Mouse (Mus musculus) limb, embryonic 13.5 days (tissue): Measurements from ENCODE around the gene Igdcc4. TPM values are rescaled to one million over a fixed set of nuclear protein-coding genes. Genes with fewer than 3 reads are reported as not detected.

ENCODE experiments used
- ATAC-seq: fragments of 200-750 bp; cut with Nextera tagmentation; 2 replicates; pipeline ENCODE4 v1.8.0; 2017; ENCODE audit warnings: low read depth, moderate number of reproducible peaks, moderate TSS enrichment; ENCODE audit not compliant: low FRiP score
- H3K27ac ChIP-seq: fragments of 300-500 bp; sonication (generic); 2 replicates; pipeline ENCODE4 v1.5.1; 2015; ENCODE audit warnings: inconsistent platforms, mild to moderate bottlenecking, moderate library complexity
- H3K27me3 ChIP-seq: fragments of 300-500 bp; sonication (generic); 2 replicates; pipeline ENCODE4 v1.6.1; 2015; ENCODE audit warnings: mild to moderate bottlenecking, inconsistent platforms
- H3K36me3 ChIP-seq: fragments of 300-500 bp; sonication (generic); 2 replicates; pipeline ENCODE4 v1.6.1; 2015; ENCODE audit warnings: inconsistent platforms, mild to moderate bottlenecking, moderate library complexity
- H3K4me1 ChIP-seq: fragments of 300-500 bp; sonication (generic); 2 replicates; pipeline ENCODE4 v1.6.1; 2015; ENCODE audit warnings: inconsistent platforms
- H3K4me2 ChIP-seq: fragments of 300-500 bp; sonication (generic); replicated peaks from 2 replicates; pipeline ENCODE4 v1.6.1; 2015; ENCODE audit warnings: inconsistent platforms, mild to moderate bottlenecking, moderate library complexity
- H3K4me3 ChIP-seq: fragments of 300-500 bp; sonication (generic); 2 replicates; pipeline ENCODE4 v1.5.1; 2015; ENCODE audit warnings: moderate library complexity, mild to moderate bottlenecking, inconsistent platforms
- H3K9ac ChIP-seq: fragments of 300-500 bp; sonication (generic); 2 replicates; pipeline ENCODE4 v1.6.1; 2015; ENCODE audit warnings: mild to moderate bottlenecking, inconsistent platforms
- H3K9me3 ChIP-seq: fragments of 300-500 bp; sonication (generic); 2 replicates; pipeline ENCODE4 v1.6.1; 2016; ENCODE audit warnings: inconsistent platforms
- WGBS: fragments of 180-500 bp; shearing (Covaris S2); methylation state at CpG from one replicate; pipeline ENCODE4 v1.1.7; 2015; 5-methylcytosine and 5-hydroxymethylcytosine counted together
- polyA plus RNA-seq: library from polyadenylated mRNA; unstranded; fragments of >200 nt; fragmentation: Nextera tagmentation; extraction: Ambion mirVana; gene quantifications from 2 replicates; pipeline ENCODE4 v1.2.1, GENCODE M21; 2015

Gene Igdcc4
- polyA plus RNA-seq, 1 experiment from 2014 or later, result 27.6 TPM

DNA sequence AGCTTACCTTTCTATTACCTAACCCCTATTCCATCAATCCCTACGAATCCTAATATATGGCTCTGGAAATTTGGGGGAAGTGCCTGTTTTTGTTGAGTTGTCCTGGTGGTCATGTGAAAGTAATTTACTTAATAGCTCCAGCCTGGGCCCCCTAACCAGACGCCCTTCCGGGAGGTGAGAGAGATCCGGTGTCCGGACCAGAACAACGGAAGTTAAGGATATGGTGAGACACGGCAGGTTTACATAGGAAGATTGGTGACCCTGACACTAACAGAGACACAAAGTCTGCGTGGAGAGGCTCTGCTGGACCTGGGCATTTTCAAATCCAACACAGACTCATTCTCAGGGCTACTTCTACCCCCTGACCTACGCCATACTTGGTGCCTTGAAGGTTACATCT is 65.1 kb downstream of the Igdcc4 start:
- peaks cover 42% of the 10 kb centered on the region for H3K4me1 ChIP-seq
- no peak overlapping the region for H3K4me2 ChIP-seq
- no peaks in the 10 kb centered on the region for H3K36me3 ChIP-seq
- ATAC-seq, result no peak
- no peak overlapping the region for H3K27ac ChIP-seq
- no peak overlapping the region for H3K4me3 ChIP-seq
- H3K9ac ChIP-seq, result no peak overlapping the region
- H3K27me3 ChIP-seq, result peaks cover 92% of the 10 kb centered on the region
- no peaks in the 10 kb centered on the region; the same call in 1 of the 2 replicates for H3K9me3 ChIP-seq
- WGBS, result 18% methylated on average over 9 of the region's 9 CpGs

DNA sequence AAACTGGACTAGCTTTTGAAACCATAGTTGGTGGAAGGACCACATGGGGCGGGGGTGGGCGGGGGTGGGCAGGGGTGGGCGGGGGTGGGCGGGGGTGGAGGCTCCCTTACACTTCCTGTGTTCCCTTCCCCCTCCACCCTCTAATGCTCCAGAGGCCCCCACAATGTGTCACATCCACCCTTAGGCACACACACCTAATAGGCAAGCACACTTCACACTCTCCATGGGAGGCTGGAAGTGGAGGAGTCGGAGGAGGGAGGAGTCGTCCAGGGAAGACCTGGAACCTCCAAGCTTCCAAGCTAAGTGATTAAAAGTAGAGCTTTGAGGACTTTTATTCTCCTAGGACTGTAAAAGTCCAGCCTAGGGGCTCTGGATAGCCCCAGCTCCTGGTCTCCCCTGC is 67.2 kb downstream of the Igdcc4 start:
- ATAC-seq, result no peak
- H3K9me3 ChIP-seq, result no peaks in the 10 kb centered on the region; the same call in 1 of the 2 replicates
- no peak overlapping the region for H3K27ac ChIP-seq
- H3K9ac ChIP-seq, result no peak overlapping the region
- 21% methylated on average over 6 of the region's 6 CpGs for WGBS
- no peak overlapping the region for H3K4me3 ChIP-seq
- no peaks in the 10 kb centered on the region for H3K36me3 ChIP-seq
- peaks cover 27% of the 10 kb centered on the region for H3K4me1 ChIP-seq
- no peak overlapping the region for H3K4me2 ChIP-seq
- H3K27me3 ChIP-seq, result peaks cover 90% of the 10 kb centered on the region

DNA sequence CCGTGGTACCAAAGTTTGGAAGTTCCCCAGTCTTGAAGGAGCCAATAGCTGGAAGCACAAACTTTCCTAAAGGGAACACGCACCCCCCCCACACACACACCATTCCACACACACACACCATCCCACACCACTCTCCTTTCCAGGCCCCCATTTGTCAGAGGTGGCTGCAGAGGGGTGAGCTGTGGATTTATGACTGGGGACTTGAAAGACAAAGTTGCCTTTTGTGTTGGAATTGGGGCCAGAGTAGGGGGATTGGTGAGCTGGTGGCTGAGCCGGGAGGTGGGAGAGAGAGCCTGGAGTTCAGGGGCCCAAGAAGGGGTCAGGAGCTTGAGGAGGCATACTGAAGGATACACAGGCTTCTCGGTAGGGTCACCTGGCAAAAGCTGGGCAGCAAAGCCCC is 67.7 kb downstream of the Igdcc4 start:
- Histone ChIP-seq H3K9me3 (no peaks in the 10 kb centered on the region; the same call in 1 of the 2 replicates), H3K27me3 (peaks cover 90% of the 10 kb centered on the region), H3K4me3 (no peak overlapping the region), H3K27ac (no peak overlapping the region), H3K9ac (no peak overlapping the region), H3K36me3 (no peaks in the 10 kb centered on the region), H3K4me2 (no peak overlapping the region), H3K4me1 (peaks cover 27% of the 10 kb centered on the region)
- WGBS, result 7% methylated on average over 4 of the region's 4 CpGs
- ATAC-seq, result no peak

DNA sequence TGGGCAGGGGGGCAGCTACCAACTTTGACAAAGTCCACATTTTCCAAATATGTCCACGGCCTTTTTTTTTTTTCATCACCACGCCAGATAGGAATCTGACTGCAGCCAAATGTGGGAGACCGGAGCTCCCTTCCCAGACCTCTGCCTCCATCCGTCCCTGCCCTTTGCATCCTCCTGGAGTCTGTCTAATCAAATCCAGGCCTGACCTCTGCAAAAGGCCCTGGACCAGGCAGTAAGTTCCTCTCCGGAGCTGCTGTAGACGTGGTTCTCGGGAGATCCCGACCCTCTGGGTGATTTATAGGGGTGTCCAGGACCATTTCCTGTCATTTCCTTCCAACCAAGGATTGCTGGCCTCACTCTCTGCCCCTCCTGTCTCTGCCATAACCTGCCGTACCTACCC is 71.4 kb downstream of the Igdcc4 start:
- H3K36me3 ChIP-seq, result no peaks in the 10 kb centered on the region
- H3K9me3 ChIP-seq, result no peaks in the 10 kb centered on the region
- H3K4me2 ChIP-seq, result no peak overlapping the region
- no peak overlapping the region for H3K27ac ChIP-seq
- ATAC-seq, result no peak
- H3K4me1 ChIP-seq, result peaks cover 36% of the 10 kb centered on the region
- no peak overlapping the region for H3K4me3 ChIP-seq
- no peak overlapping the region for H3K9ac ChIP-seq
- peaks cover 86% of the 10 kb centered on the region for H3K27me3 ChIP-seq
- WGBS, result 13% methylated on average over 9 of the region's 9 CpGs

GRCm38 (mm10) chr9:65175234-65175938 is 74.1 kb downstream of the Igdcc4 start:
- Histone ChIP-seq H3K36me3 (no peaks in the 10 kb centered on the region), H3K4me1 (peaks cover 45% of the 10 kb centered on the region), H3K27ac (no peak overlapping the region), H3K9me3 (no peaks in the 10 kb centered on the region), H3K4me2 (no peak overlapping the region), H3K4me3 (no peak overlapping the region), H3K9ac (no peak overlapping the region), H3K27me3 (peaks cover 92% of the 10 kb centered on the region)
- no peak for ATAC-seq
- 25% methylated on average over 5 of the region's 5 CpGs for WGBS

DNA sequence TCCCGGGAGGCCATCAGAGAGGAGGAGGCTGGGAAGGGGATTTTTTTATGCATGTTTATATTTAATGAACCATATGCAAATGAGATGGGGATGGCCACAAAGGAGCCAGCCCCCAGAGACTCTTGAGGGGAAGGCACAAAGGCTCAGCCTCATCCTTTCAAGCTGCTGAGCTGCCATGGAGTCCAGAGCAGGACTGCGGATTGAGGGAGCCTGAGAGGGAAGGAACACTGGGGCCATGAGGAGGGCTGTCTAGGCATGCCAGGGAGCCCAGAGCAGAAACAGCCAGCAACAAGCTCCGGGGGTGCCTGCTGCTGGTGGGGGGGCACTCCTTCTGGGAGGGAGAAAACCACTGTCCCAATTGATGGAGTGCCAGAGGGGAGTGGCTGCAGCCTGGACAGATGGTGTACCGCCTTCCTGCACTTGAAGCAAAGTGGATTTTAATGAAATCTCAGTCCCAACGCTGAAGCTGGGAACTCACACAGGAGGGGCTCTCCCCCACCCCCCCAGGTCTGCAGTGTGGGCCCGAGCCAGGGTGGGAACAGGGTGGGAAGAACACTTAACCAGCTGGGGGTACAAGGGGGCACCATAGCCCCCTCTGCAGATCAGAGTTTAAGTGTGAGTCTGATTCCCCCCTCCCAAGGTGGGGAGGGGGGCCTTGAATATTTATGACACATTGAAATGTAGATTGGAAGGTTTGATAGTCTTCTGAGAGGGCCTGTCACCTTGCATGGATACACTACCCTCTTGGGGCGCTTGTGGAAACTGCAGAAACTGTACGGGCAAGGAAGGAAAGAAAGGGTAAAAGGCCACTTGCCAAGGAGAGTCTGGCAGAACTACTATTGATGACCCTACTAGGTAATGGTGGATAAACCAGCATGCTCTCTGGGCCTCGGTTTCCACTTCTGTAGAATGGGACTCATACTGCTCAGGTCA is 74.9 kb downstream of the Igdcc4 start:
- 30% methylated on average over 9 of the region's 9 CpGs for WGBS
- H3K9ac ChIP-seq, result 0 out of 2 replicates have a peak overlapping the region, but pooled peaks have one; percentile 8
- H3K4me2 ChIP-seq, result no peak overlapping the region
- no peak for ATAC-seq
- H3K4me3 ChIP-seq, result no peak overlapping the region
- H3K27me3 ChIP-seq, result peaks cover 94% of the 10 kb centered on the region
- H3K27ac ChIP-seq, result no peak overlapping the region
- no peaks in the 10 kb centered on the region for H3K9me3 ChIP-seq
- H3K36me3 ChIP-seq, result no peaks in the 10 kb centered on the region
- H3K4me1 ChIP-seq, result peaks cover 48% of the 10 kb centered on the region

- Histone ChIP-seq H3K36me3 (no peaks in the 10 kb centered on the region), H3K4me2 (no peak overlapping the region), H3K27me3 (peaks cover 96% of the 10 kb centered on the region), H3K27ac (no peak overlapping the region), H3K4me1 (peaks cover 48% of the 10 kb centered on the region), H3K9ac (no peak overlapping the region), H3K4me3 (no peak overlapping the region), H3K9me3 (no peaks in the 10 kb centered on the region)
- WGBS, result 83% methylated on average over 3 of the region's 3 CpGs
- ATAC-seq, result no peak
Observed at GRCm38 (mm10) chr9:65177497-65177896, 76.2 kb downstream of the Igdcc4 start.

DNA sequence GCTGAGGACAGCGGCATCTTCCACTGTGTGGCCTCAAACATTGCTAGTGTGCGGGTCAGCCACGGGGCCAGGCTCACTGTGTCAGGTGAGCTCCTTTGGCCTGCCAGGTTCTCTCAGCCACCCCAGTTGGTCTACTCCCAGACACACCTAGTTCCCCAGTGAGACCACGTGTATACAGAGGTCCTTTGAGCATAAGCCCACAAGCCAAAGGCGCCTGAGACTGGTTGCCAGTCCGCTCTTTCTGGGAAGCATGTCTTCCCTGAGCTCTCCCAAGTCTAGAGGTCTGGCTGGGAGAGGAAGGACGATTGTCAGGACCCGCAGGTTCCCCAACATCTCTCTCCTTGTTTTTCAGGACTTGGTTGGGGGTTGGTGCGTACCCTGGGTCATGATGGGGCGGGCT is 76.6 kb downstream of the Igdcc4 start:
- Histone ChIP-seq H3K36me3 (no peaks in the 10 kb centered on the region), H3K9me3 (no peaks in the 10 kb centered on the region), H3K4me2 (no peak overlapping the region), H3K27me3 (peaks cover 96% of the 10 kb centered on the region), H3K9ac (no peak overlapping the region), H3K4me1 (peaks cover 48% of the 10 kb centered on the region), H3K27ac (no peak overlapping the region), H3K4me3 (no peak overlapping the region)
- WGBS, result 64% methylated on average over 10 of the region's 10 CpGs
- no peak for ATAC-seq

DNA sequence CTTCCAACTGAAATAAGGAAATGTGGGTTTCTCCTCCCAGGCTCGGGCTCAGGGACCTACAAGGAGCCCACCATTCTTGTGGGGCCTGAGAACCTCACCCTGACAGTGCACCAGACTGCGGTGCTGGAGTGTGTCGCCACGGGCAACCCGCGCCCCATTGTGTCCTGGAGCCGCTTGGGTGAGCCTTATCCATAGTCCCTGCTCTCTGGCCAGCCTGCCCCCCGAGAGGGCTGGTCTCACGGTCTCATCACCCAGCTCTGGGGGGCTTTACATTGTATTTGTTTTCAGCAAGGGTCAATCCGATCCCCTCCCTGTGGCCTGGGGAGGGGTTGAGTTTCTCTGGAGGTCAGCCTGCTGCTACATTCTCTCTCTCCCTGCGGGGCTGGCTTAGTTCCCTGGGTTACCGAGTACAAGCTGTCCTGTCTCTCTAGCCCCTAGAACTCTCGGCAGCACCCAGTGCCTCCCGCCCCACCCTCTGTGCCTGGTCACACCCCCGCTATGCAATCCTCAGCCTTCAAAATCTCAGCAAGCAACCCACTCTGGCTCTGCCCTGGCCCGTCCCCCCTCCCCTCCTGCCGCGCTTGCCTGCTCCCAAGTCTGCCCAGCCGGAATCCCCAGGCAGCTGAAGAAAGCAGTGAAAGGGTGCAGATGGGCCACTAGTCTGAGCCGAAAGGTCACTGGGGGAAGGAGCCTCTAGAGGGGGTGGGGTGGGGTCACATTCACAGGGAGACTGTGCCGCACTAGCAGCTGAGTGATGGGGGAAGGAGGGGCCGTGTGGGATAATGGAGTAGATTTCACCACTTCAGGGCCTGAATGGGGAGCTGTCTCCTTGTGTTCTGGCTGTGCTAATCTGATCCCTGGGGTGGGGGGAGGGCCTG is 77.3 kb downstream of the Igdcc4 start:
- H3K9ac ChIP-seq, result no peak overlapping the region; the same call in 1 of the 2 replicates
- no peak overlapping the region for H3K27ac ChIP-seq
- no peaks in the 10 kb centered on the region for H3K9me3 ChIP-seq
- peak overlapping the region; percentile 42 for H3K4me2 ChIP-seq
- H3K4me3 ChIP-seq, result no peak overlapping the region
- peaks cover 48% of the 10 kb centered on the region for H3K4me1 ChIP-seq
- peak; percentile 38; the same call in 1 of the 2 replicates for ATAC-seq
- H3K27me3 ChIP-seq, result peaks cover 95% of the 10 kb centered on the region
- no peaks in the 10 kb centered on the region for H3K36me3 ChIP-seq
- WGBS, result 15% methylated on average over 22 of the region's 22 CpGs

- Histone ChIP-seq H3K4me1 (peaks cover 48% of the 10 kb centered on the region), H3K27ac (no peak overlapping the region), H3K27me3 (peaks cover 88% of the 10 kb centered on the region), H3K4me2 (peak overlapping the region; percentile 37), H3K9me3 (no peaks in the 10 kb centered on the region), H3K4me3 (no peak overlapping the region), H3K36me3 (no peaks in the 10 kb centered on the region), H3K9ac (no peak overlapping the region)
- WGBS, result 20% methylated on average over 17 of the region's 17 CpGs
- no peak for ATAC-seq
Observed at GRCm38 (mm10) chr9:65179817-65180624, 78.7 kb downstream of the Igdcc4 start.
